Mouse (Mus musculus) embryonic facial prominence, embryonic 13.5 days (tissue): ENCODE measurements around the gene Ruvbl2. TPM values are rescaled to one million over a fixed set of nuclear protein-coding genes. Genes with fewer than 3 reads are reported as not detected.
A peak's percentile ranks its signal among the peaks of the same experiment; 100 is the strongest.
"Not testable (repeated sequence)": the region's sequence is repeated elsewhere in the genome, so short reads cannot be mapped to it uniquely, and the experiment has no call there.

ENCODE experiments used
- ATAC-seq: fragments of 200-750 bp; cut with Nextera tagmentation; 2 replicates; pipeline ENCODE4 v1.8.0; 2017; ENCODE audit warnings: low read depth; ENCODE audit not compliant: insufficient number of reproducible peaks, insufficient read depth, low FRiP score, low TSS enrichment
- H3K27ac ChIP-seq: fragments of 300-500 bp; sonication (generic); 2 replicates; pipeline ENCODE4 v1.5.1; 2015; ENCODE audit warnings: moderate library complexity, mild to moderate bottlenecking, inconsistent platforms
- H3K27me3 ChIP-seq: fragments of 300-500 bp; sonication (generic); 2 replicates; pipeline ENCODE4 v1.6.1; 2015; ENCODE audit warnings: mild to moderate bottlenecking, inconsistent platforms
- H3K36me3 ChIP-seq: fragments of 300-500 bp; sonication (generic); 2 replicates; pipeline ENCODE4 v1.6.1; 2015; ENCODE audit warnings: mild to moderate bottlenecking, inconsistent platforms
- H3K4me1 ChIP-seq: fragments of 300-500 bp; sonication (generic); 2 replicates; pipeline ENCODE4 v1.6.1; 2015; ENCODE audit warnings: inconsistent platforms
- H3K4me2 ChIP-seq: fragments of 300-500 bp; sonication (generic); 2 replicates; pipeline ENCODE4 v1.6.1; 2015; ENCODE audit warnings: moderate library complexity, mild to moderate bottlenecking, inconsistent platforms
- H3K4me3 ChIP-seq: fragments of 300-500 bp; sonication (generic); 2 replicates; pipeline ENCODE4 v1.5.1; 2015; ENCODE audit warnings: mild to moderate bottlenecking, inconsistent platforms
- H3K9ac ChIP-seq: fragments of 300-500 bp; sonication (generic); 2 replicates; pipeline ENCODE4 v1.6.1; 2015; ENCODE audit warnings: mild to moderate bottlenecking, inconsistent platforms
- H3K9me3 ChIP-seq: fragments of 300-500 bp; sonication (generic); 2 replicates; pipeline ENCODE4 v1.6.1; 2016; ENCODE audit warnings: inconsistent platforms
- WGBS: fragments of 180-500 bp; shearing (Covaris S2); methylation state at CpG from one replicate; pipeline ENCODE4 v1.1.7; 2015; ENCODE audit warnings: mixed read lengths; 5-methylcytosine and 5-hydroxymethylcytosine counted together
- polyA plus RNA-seq: library from polyadenylated mRNA; unstranded; fragments of >200 nt; fragmentation: Nextera tagmentation; extraction: Ambion mirVana; gene quantifications from 2 replicates; pipeline ENCODE4 v1.2.1, GENCODE M21; 2015

Ruvbl2 gene
- polyA plus RNA-seq, 1 experiment from 2014 or later, result 141 TPM

DNA sequence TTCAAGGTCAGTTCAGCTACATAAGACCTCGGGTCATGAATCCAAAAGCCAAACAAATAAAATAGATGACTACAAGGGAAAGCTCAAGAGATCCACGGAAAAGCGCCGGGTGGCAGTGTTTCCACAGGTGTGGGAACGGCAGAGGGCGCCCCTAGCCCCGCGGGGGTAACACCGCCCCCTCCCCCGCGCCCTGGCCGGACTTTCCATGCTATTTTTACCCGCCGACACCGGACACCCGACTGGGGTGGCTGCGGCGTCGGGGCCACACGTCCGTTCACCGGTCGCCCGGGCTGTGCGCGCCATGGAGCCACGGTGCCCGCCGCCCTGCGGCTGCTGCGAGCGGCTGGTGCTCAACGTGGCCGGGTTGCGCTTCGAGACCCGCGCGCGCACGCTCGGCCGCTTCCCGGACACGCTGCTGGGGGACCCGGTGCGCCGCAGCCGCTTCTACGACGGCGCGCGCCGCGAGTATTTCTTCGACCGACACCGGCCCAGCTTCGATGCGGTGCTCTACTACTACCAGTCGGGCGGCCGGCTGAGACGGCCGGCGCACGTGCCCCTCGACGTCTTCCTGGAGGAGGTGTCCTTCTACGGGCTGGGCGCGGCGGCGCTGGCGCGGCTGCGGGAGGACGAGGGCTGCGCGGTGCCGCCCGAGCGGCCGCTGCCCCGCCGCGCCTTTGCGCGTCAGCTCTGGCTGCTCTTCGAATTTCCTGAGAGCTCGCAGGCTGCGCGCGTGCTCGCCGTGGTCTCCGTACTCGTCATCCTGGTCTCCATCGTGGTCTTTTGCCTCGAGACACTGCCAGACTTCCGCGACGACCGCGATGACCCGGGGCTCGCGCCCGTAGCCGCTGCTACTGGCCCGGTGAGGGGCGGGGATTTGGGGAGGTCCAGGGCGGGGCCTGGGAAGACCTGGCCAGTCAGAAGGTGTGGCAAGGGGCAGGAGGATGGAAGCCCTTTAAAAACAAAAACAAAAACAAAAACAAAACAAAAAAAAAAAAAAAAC lies 31.4 kb downstream of the Ruvbl2 start:
- no peak for ATAC-seq
- Histone ChIP-seq H3K36me3 (no peaks in the 10 kb centered on the region), H3K27me3 (peaks cover 67% of the 10 kb centered on the region), H3K9ac (peak overlapping the region; percentile 65), H3K4me1 (peaks cover 16% of the 10 kb centered on the region), H3K4me2 (peak overlapping the region; percentile 74), H3K4me3 (peak overlapping the region; percentile 47), H3K27ac (no peak overlapping the region), H3K9me3 (no peaks in the 10 kb centered on the region)
- WGBS, result 2% methylated on average over 107 of the region's 114 CpGs

DNA sequence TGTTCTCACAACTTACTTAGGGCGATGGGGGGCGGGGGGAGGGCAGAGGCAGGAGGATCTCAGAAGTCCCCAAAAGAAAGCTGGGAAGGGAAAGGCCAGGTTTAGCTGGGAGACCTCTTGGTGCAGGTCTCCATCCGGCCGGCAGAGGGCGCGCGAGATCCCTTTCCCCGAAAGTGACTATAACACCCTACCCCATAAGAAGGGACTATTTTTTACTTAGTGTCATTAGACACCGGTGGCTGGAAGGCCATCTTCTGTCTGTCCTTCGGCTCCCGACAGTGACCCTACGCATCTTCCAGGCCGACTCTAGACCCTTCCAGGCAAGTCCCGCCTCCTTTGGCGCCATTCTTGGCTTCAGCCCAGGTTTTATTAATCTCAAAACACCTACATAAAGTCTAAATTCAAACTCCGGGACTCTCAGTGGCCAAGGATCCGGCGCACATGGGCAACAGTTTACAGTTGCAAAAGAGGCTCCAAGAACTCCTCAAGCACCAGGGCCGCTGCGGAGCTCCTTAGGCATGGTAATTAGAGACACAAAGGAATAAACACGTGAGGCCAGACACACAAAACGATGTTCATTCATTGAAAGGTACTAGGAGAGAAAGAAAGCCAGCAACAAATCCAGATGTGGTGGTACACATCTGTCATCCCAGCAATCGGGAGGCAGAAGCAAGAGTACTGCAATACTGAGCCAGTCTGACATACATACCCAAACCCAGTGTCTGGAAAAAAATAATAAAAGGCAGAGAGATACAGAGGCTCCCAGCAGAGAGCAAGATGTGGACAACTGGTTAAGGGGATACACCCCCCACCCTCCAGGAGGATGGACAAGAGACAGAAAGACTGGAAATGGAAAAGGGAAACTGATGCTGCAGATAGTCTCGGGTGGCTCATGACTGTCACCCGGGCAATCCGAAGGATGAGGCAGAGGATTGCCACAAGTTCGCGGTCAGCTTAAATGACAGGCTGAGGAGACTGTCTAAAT lies 32.5 kb downstream of the Ruvbl2 start, which contains the start of gene Kcna7:
Gene Kcna7, plus strand, starts transcription at position 563 of the 985 bp plus-strand sequence.
- H3K4me3 ChIP-seq, result peak within 1 kb of the TSS; percentile 47
- H3K36me3 ChIP-seq, result no peaks in the 10 kb centered on the region
- peaks cover 16% of the 10 kb centered on the region for H3K4me1 ChIP-seq
- no peak for ATAC-seq
- peak within 1 kb of the TSS; percentile 65 for H3K9ac ChIP-seq
- H3K9me3 ChIP-seq, result no peaks in the 10 kb centered on the region
- H3K4me2 ChIP-seq, result peak within 1 kb of the TSS; percentile 74
- H3K27me3 ChIP-seq, result peaks cover 56% of the 10 kb centered on the region
- H3K27ac ChIP-seq, result no peak within 1 kb of the TSS
- WGBS, result 11% methylated on average over 28 of the region's 28 CpGs

DNA sequence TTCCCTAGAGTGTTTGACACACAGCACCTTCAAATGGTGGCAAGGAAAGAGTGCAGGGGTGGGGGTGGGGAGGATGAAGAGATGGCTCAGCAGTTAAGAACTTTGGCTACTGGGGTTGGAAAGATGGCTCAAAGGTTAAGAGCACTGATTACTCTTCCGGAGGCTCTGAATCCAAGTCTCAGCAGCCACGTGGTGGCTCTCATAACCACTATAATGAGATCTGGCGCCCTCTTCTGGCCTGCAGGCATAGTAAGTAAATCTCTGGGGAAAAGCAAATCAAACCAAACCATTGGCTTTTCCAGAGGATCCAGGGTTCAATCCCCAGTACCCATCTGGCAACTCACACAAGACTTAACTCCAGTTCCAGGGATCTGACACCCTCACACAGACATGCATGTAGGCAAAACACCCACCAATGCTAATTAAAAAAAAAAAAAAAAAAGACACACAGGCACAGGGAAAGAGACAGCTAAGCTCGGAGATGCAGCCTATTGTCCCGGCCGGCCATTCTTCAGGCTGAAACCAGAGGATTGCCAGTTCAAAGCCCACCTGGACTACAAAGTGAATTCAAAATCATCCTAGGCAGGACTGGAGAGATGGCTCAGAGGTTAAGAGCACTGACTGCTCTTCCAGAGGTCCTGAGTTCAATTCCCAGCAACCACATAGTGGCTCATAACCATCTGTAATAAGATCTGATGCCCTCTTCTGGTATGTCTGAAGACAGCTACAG lies 34.2 kb downstream of the Ruvbl2 start:
- H3K9me3 ChIP-seq, result no peaks in the 10 kb centered on the region
- ATAC-seq, result no peak
- H3K27ac ChIP-seq, result no peak overlapping the region
- no peaks in the 10 kb centered on the region for H3K36me3 ChIP-seq
- peaks cover 39% of the 10 kb centered on the region for H3K27me3 ChIP-seq
- no peak overlapping the region for H3K4me2 ChIP-seq
- no peak overlapping the region for H3K9ac ChIP-seq
- WGBS, result 45% methylated on average over 6 of the region's 6 CpGs
- peaks cover 16% of the 10 kb centered on the region for H3K4me1 ChIP-seq
- H3K4me3 ChIP-seq, result no peak overlapping the region

DNA sequence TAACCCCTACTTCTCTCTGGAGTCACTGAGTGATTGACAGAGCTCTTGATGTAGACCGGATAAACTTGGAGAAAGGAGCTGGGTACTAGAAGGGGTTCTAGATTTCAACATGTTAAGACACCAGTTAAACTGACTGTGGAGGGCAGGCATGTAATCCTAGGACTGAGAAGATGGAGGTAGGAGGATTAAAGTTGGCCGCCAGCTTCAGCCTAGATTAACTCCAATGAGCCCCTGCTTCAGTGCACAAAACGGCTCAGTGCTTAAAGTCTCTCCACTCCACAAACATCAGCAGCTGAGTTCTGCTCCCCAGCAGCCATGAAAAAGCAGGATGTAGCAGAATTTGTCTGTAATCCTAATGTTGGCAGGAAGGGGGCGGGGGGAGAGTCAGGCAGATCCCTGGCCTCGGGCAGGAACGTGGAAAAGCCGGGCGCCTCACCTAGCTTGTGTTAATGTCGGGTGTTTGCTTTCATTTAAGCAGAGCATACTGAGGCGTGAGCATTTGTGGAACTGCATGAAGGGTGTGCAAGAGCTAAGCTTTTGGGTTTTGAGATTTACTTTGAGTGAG lies 36.3 kb downstream of the Ruvbl2 start:
- ATAC-seq, result no peak
- Histone ChIP-seq H3K4me1 (peaks cover 14% of the 10 kb centered on the region), H3K4me3 (no peak overlapping the region), H3K9ac (0 out of 2 replicates have a peak overlapping the region, but pooled peaks have one; percentile 27), H3K36me3 (no peaks in the 10 kb centered on the region), H3K27ac (no peak overlapping the region), H3K4me2 (no peak overlapping the region), H3K9me3 (no peaks in the 10 kb centered on the region), H3K27me3 (peaks cover 18% of the 10 kb centered on the region)
- WGBS, result 58% methylated on average over 10 of the region's 10 CpGs

DNA sequence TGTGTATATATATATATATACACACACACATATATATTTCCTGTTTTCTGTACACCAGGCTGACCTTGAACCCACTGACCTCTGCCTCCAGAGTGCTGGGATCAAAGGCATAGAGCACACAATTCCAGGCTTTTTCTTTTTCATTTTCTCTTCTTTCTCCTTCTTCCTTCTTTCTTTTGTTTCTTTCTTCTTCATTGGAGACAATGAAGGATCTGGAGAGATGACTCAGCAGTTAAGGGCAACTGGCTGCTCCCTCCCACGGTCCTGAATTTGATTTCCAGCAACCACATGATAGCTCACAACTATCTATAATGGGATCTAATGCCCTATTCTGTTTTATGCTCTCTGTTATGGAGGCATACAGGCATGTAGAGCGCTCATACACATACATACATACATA lies 41.1 kb downstream of the Ruvbl2 start:
- H3K4me2 ChIP-seq, result no peak overlapping the region
- H3K9ac ChIP-seq, result no peak overlapping the region
- H3K36me3 ChIP-seq, result peaks cover 10% of the 10 kb centered on the region
- ATAC-seq, result no peak
- H3K4me3 ChIP-seq, result no peak overlapping the region
- H3K27ac ChIP-seq, result no peak overlapping the region
- H3K27me3 ChIP-seq, result no peaks in the 10 kb centered on the region
- peaks cover 17% of the 10 kb centered on the region for H3K4me1 ChIP-seq
- 84% methylated on average over 2 of the region's 2 CpGs for WGBS
- no peaks in the 10 kb centered on the region for H3K9me3 ChIP-seq

DNA sequence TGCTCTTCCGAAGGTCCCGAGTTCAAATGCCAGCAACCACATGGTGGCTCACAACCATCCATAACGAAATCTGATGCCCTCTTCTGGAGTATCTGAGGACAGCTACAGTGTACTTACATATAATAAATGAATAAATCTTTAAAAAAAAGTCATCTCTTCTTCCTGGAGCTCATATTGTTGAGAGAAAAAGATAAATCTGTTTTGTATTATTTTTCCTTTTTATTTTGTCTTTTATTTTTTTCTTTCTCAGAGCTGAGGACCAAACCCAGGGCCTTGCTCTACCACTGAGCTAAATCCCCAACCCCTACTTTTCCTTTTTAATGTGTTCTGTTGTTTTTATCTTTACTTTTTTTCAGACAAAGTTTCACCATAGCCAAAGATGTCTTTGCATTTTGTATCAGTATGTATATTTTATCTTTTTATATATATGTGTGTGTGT lies 41.5 kb downstream of the Ruvbl2 start:
- not testable (repeated sequence) for H3K9me3 ChIP-seq, H3K9ac ChIP-seq, H3K27me3 ChIP-seq, ATAC-seq
- WGBS, result 9% methylated on average over 3 of the region's 3 CpGs
- Histone ChIP-seq H3K4me2 (peak overlapping the region; percentile 61), H3K4me1 (peaks cover 17% of the 10 kb centered on the region), H3K4me3 (peak overlapping the region; percentile 61), H3K27ac (peak overlapping the region; percentile 85), H3K36me3 (peaks cover 15% of the 10 kb centered on the region)

DNA sequence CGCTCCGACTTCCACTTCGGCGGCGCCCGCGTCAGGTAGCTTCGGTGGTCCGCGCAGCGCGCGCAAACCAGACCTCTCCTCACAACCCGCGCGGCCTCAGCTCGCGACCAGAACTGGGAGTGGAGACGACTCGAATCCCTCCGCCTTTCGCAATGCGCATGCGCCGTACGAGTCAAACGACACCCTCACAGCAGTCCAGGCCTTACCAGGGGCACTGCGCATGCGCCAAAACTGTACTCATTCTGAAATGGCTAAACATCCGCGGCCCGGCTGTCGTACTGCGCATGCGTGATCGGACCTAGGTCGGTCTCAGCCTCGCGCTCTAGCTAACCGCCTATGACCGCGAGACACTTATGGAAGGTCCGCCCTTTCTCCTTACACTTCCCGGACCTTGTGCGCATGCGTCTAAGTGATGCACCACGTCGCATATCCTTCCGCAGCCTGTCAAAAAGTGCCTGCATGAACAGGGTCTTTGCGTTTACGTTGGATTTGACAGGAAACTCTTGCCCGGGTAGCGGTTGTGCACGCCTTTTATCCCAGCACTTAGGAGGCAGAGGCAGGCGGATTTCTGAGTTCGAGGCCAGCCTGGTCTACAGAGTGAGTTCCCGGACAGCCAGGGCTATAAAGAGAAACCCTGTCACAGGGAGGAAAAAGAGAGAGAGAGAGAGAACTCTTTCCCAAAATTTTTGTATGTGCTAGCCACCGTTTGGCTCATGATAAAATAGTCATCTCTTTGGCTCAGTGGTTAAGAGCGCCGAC lies 42.1 kb downstream of the Ruvbl2 start, which contains the start of gene Snrnp70:
Gene Snrnp70, minus strand, starts transcription at position 165 of the 759 bp plus-strand sequence.
- Histone ChIP-seq H3K36me3 (peaks cover 19% of the 10 kb centered on the region), H3K27ac (peak within 1 kb of the TSS; percentile 99), H3K4me1 (peaks cover 17% of the 10 kb centered on the region), H3K4me2 (peak within 1 kb of the TSS; percentile 95), H3K27me3 (no peaks in the 10 kb centered on the region), H3K9me3 (no peaks in the 10 kb centered on the region), H3K4me3 (peak within 1 kb of the TSS; percentile 61), H3K9ac (peak within 1 kb of the TSS; percentile 91)
- under 1% methylated on average over 60 of the region's 60 CpGs for WGBS
- peak; percentile 95 for ATAC-seq

DNA sequence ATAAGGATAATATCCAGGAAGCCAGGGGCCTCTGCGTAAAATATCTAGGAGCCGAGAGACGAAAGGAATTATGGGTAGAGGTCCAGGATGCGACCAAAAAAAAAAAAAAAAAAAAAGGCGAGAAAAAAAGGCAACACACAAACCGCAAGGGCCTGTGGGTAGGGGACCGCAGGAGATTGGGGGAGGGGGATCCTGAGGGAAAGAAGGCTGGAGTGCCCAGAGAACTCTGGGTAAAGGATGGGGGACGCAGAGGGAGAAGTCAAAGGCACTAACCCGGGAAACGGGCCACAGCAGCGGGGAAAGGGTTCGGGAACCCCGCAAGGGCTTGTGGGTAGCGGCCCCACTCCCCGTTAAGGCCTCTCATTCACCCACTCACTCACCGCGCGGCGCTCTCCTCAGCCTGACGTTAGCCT lies 42.8 kb downstream of the Ruvbl2 start:
- ATAC-seq, result peak; percentile 70
- no peaks in the 10 kb centered on the region for H3K9me3 ChIP-seq
- peak overlapping the region; percentile 91 for H3K9ac ChIP-seq
- peak overlapping the region; percentile 61 for H3K4me3 ChIP-seq
- WGBS, result under 1% methylated on average over 18 of the region's 20 CpGs
- H3K27ac ChIP-seq, result peak overlapping the region; percentile 99
- H3K36me3 ChIP-seq, result peaks cover 25% of the 10 kb centered on the region
- H3K4me1 ChIP-seq, result peaks cover 17% of the 10 kb centered on the region
- peak overlapping the region; percentile 95 for H3K4me2 ChIP-seq
- no peaks in the 10 kb centered on the region for H3K27me3 ChIP-seq

DNA sequence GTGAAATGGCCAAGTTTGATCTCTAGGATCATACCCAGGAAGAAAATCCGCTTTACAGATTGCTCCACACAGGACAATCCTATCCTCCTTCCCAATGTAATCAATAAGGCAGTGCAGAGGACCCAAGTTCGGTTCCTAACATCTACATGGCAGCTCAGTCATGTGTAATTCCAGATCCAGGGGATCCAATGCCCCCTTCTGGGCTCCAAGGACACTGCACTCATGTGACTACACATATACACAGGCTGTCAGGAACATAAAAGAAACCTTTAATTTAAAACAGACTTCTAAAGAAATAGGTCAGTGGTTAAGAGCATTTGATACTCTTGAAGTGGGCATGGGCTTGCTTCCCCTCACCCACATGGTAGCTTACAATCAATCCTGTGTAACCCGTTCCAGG lies 51.8 kb downstream of the Ruvbl2 start:
- Histone ChIP-seq H3K36me3 (peaks cover 99% of the 10 kb centered on the region), H3K27me3 (no peaks in the 10 kb centered on the region), H3K4me3 (no peak overlapping the region), H3K4me1 (no peaks in the 10 kb centered on the region), H3K4me2 (no peak overlapping the region), H3K9ac (no peak overlapping the region), H3K27ac (no peak overlapping the region), H3K9me3 (no peaks in the 10 kb centered on the region)
- 69% methylated on average over 3 of the region's 3 CpGs for WGBS
- no peak for ATAC-seq

DNA sequence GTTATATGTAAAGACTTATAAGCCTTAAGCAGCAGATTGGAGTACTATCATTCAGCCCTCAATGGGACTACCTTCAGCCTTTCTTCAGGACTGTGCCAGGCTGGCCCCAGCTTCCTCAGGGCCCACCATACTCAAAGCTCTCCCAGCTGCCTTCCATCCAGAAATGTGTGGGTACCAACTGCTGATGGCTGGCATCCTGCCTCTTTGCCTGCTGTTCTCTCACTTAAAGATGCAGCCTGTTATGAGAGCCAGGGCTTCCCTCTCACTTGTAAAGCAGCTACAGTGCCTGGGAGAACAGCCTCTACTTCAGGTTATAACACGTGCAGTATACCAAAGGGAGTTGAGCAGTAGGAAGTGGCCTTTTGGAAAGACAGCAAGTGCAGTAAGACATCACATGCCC lies 61.8 kb downstream of the Ruvbl2 start:
- peaks cover 86% of the 10 kb centered on the region for H3K36me3 ChIP-seq
- no peak overlapping the region for H3K4me2 ChIP-seq
- WGBS, result 91% methylated on average over 1 of the region's 1 CpGs
- no peak overlapping the region for H3K4me3 ChIP-seq
- ATAC-seq, result no peak
- no peaks in the 10 kb centered on the region for H3K27me3 ChIP-seq
- H3K9me3 ChIP-seq, result no peaks in the 10 kb centered on the region
- H3K4me1 ChIP-seq, result no peaks in the 10 kb centered on the region
- H3K9ac ChIP-seq, result no peak overlapping the region
- H3K27ac ChIP-seq, result no peak overlapping the region
